Mouse (Mus musculus) bone marrow macrophage, adult 2 months (primary cell): ENCODE results near the gene Crygs. TPM values are rescaled to one million over a fixed set of nuclear protein-coding genes. Genes with fewer than 3 reads are reported as not detected.

ENCODE experiments used
- H3K27ac ChIP-seq: 2 replicates; pipeline ENCODE4 v1.5.1; 2012; ENCODE audit warnings: low read depth, low read length; ENCODE audit not compliant: insufficient read depth
- H3K4me1 ChIP-seq: 2 replicates; pipeline ENCODE4 v1.6.1; 2012; ENCODE audit warnings: low read length; ENCODE audit not compliant: control insufficient read depth, insufficient read depth
- H3K4me3 ChIP-seq: 2 replicates; pipeline ENCODE4 v1.5.1; 2012; ENCODE audit warnings: mild to moderate bottlenecking, low read length, moderate library complexity; ENCODE audit not compliant: insufficient read depth
- CTCF ChIP-seq: IDR thresholded peaks from 2 replicates; pipeline ENCODE4 v1.5.1; 2012; ENCODE audit warnings: low read depth, mild to moderate bottlenecking, low read length, moderate library complexity
- POLR2A ChIP-seq: IDR thresholded peaks from 2 replicates; pipeline ENCODE4 v1.6.1; 2012; ENCODE audit warnings: mild to moderate bottlenecking, low read depth, low read length, borderline replicate concordance
- polyA plus RNA-seq: library from polyadenylated mRNA; stranded (reverse); fragments of >200 nt; gene quantifications from 2 replicates; pipeline ENCODE4 v1.2.4, GENCODE M21; 2012; ENCODE audit not compliant: missing spikeins, insufficient read depth, insufficient read length

The Crygs gene
- polyA plus RNA-seq, 1 experiment: not detected

GRCm38 (mm10) chr16:22839146-22839857 lies 27.9 kb upstream of the Crygs start:
- peaks cover 25% of the 10 kb centered on the region for H3K4me1 ChIP-seq
- H3K27ac ChIP-seq: peak overlapping the region; percentile 48; the same call in 1 of the 2 replicates
- no peak overlapping the region for H3K4me3 ChIP-seq
- no peak for TF ChIP-seq CTCF

- no peak for TF ChIP-seq POLR2A
- no peak for TF ChIP-seq CTCF
- Histone ChIP-seq H3K27ac (no peak overlapping the region), H3K4me1 (no peaks in the 10 kb centered on the region), H3K4me3 (no peak overlapping the region)
These were observed 21.7 kb upstream of the Crygs start for GRCm38 (mm10) chr16:22832932-22833525.

GRCm38 (mm10) chr16:22820731-22821130 lies 9.4 kb upstream of the Crygs start:
- Histone ChIP-seq H3K4me1 (no peaks in the 10 kb centered on the region), H3K27ac (no peak overlapping the region), H3K4me3 (no peak overlapping the region)
- TF ChIP-seq CTCF (no peak), POLR2A (no peak)

- no peak for TF ChIP-seq CTCF
- TF ChIP-seq POLR2A: no peak
- no peak overlapping the region for H3K27ac ChIP-seq
These were observed 3.8 kb downstream of the Crygs start for GRCm38 (mm10) chr16:22807468-22808070.

GRCm38 (mm10) chr16:22802786-22803185 lies 8.6 kb downstream of the Crygs start:
- no peak for TF ChIP-seq POLR2A
- no peak for TF ChIP-seq CTCF
- peaks cover 12% of the 10 kb centered on the region for H3K4me1 ChIP-seq
- H3K27ac ChIP-seq: no peak overlapping the region
- no peak overlapping the region for H3K4me3 ChIP-seq

More at GRCm38 (mm10) chr16:22807468-22808070, 3.8 kb downstream of the Crygs start:
- Histone ChIP-seq H3K4me1 (no peaks in the 10 kb centered on the region), H3K4me3 (no peak overlapping the region)

- Histone ChIP-seq H3K4me3 (no peak overlapping the region), H3K4me1 (peaks cover 12% of the 10 kb centered on the region), H3K27ac (no peak overlapping the region)
- TF ChIP-seq CTCF (no peak), POLR2A (no peak)
These were observed 10.6 kb downstream of the Crygs start for GRCm38 (mm10) chr16:22800849-22801109.

GRCm38 (mm10) chr16:22800026-22800848 lies 11.1 kb downstream of the Crygs start:
- H3K4me1 ChIP-seq: peaks cover 12% of the 10 kb centered on the region
- TF ChIP-seq CTCF: no peak
- no peak for TF ChIP-seq POLR2A
- no peak overlapping the region for H3K27ac ChIP-seq
- no peak overlapping the region for H3K4me3 ChIP-seq

- no peak overlapping the region for H3K4me3 ChIP-seq
- no peak for TF ChIP-seq CTCF
- TF ChIP-seq POLR2A: no peak
- H3K27ac ChIP-seq: no peak overlapping the region
- H3K4me1 ChIP-seq: peaks cover 12% of the 10 kb centered on the region
These were observed 12.9 kb downstream of the Crygs start for GRCm38 (mm10) chr16:22798520-22798919.

GRCm38 (mm10) chr16:22797521-22797920 lies 13.9 kb downstream of the Crygs start:
- no peak for TF ChIP-seq POLR2A
- no peak for TF ChIP-seq CTCF
- H3K4me3 ChIP-seq: no peak overlapping the region
- no peak overlapping the region for H3K27ac ChIP-seq
- H3K4me1 ChIP-seq: peaks cover 12% of the 10 kb centered on the region
